Mouse (Mus musculus) CD4-positive naive resting alpha-beta T cell, adult 57 days (primary cell): ENCODE results near the gene Uqcrh. TPM values are rescaled to one million over a fixed set of nuclear protein-coding genes. Genes with fewer than 3 reads are reported as not detected.

Source experiments
- total RNA-seq: library from RNA; stranded (reverse); gene quantifications from one replicate; pipeline ENCODE4 v1.2.4, GENCODE M21; 2023

Uqcrh gene
- 324 TPM for total RNA-seq

GRCm38 (mm10) chr4:116074861-116075620 is at the start of gene Uqcrh, which contains the start of gene Lrrc41:
Gene Uqcrh, minus strand, starts transcription at chr4:116075071.
Gene Lrrc41, plus strand, starts transcription at chr4:116075269.

GRCm38 (mm10) chr4:116123602-116124519 is 49.0 kb upstream of the Uqcrh start, which contains the start of the genes Rad54l and Pomgnt1:
Gene Rad54l, minus strand, starts transcription at chr4:116123690.
Gene Pomgnt1, plus strand, starts transcription at chr4:116123840.

GRCm38 (mm10) chr4:116053399-116053961 is 21.4 kb downstream of the Uqcrh start, which contains the start of gene Nsun4:
Gene Nsun4, minus strand, starts transcription at chr4:116053876.

GRCm38 (mm10) chr4:116017902-116018746 is 56.7 kb downstream of the Uqcrh start, which contains the start of gene Faah:
Gene Faah, minus strand, starts transcription at chr4:116017926.

Other genes with a start within 250 kb of the Uqcrh start
- 21.5 TPM for gene Mob3c, start 247.0 kb downstream of the Uqcrh start, total RNA-seq
- gene Mknk1, start 235.9 kb downstream of the Uqcrh start, total RNA-seq, result 53.9 TPM
- 0.65 TPM for gene Kncn, start 190.7 kb downstream of the Uqcrh start, total RNA-seq
- gene 6430628N08Rik, start 184.4 kb downstream of the Uqcrh start, total RNA-seq, result not detected
- gene Dmbx1, start 135.1 kb downstream of the Uqcrh start, total RNA-seq, result not detected
- gene Faah, start 57.1 kb downstream of the Uqcrh start, total RNA-seq, result 160 TPM
- 47.1 TPM for gene Nsun4, start 21.2 kb downstream of the Uqcrh start, total RNA-seq
- gene Lrrc41, start 198 bp upstream of the Uqcrh start, total RNA-seq, result 24.2 TPM
- 1.4 TPM for gene Rad54l, start 48.6 kb upstream of the Uqcrh start, total RNA-seq
- gene Pomgnt1, start 48.8 kb upstream of the Uqcrh start, total RNA-seq, result 31.6 TPM
- gene Lurap1, start 76.3 kb upstream of the Uqcrh start, total RNA-seq, result 0.50 TPM
- gene Tspan1, start 92.5 kb upstream of the Uqcrh start, total RNA-seq, result not detected
- not detected for gene 1700042G07Rik, start 98.3 kb upstream of the Uqcrh start, total RNA-seq
- not detected for gene Gm49337, start 98.3 kb upstream of the Uqcrh start, total RNA-seq
- gene Pik3r3, start 146.5 kb upstream of the Uqcrh start, total RNA-seq, result 3.6 TPM